Mouse (Mus musculus) heart, postnatal 4 days (tissue): Measurements from ENCODE around the gene Mttp. TPM values are rescaled to one million over a fixed set of nuclear protein-coding genes. Genes with fewer than 3 reads are reported as not detected.
A peak's percentile ranks its signal among the peaks of the same experiment; 100 is the strongest.

Experiments used
- DNase-seq: peaks from one replicate; pipeline ENCODE4 v3.0.0; 2021
- total RNA-seq, 2 experiments: library from RNA; stranded (reverse); gene quantifications; 2 replicates each; pipeline ENCODE4 v1.2.3; 2021

Gene Mttp
- total RNA-seq, 2 experiments from 2014 or later = 8.9 to 9.9 TPM

DNA sequence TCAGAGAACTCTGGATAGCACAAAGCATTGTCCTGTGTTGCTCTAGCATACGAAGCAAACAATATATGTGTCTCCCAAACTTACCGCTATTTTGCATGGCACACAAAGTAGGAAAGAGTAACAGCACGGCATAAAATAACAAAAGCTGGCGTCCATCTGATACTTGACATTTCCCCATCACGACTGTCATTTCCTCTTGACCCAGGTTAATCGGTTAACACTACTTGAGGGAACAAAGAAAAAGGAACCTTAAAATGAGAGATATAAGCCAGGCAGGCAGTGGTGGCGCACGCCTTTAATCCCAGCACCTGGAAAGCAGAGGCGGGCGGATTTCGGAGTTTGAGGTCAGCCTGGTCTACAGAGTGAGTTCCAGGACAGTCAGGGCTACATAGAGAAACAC lies 10.9 kb downstream of the Mttp start:
- no peak for DNase-seq

DNA sequence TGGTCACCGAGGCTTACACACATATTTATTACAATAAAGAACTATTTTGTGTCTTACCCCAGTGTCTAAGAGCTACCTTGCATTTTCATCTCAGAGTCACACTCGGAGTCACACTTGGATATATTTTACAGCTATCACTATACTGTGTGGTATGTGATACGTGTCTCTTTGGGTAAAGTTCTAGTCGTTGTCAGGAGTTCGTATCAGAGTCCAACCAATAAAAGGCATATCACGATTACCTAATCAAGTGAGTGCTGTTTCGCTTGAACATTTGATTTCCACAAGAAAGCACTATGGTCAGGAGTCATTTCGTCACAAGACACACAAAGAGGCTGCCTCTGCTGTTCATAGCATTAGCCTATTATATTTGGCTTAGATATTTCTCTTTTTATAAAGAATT lies 11.3 kb downstream of the Mttp start:
- DNase-seq = no peak

GRCm38 (mm10) chr3:138131168-138131567 lies 13.6 kb downstream of the Mttp start:
- DNase-seq = no peak

DNA sequence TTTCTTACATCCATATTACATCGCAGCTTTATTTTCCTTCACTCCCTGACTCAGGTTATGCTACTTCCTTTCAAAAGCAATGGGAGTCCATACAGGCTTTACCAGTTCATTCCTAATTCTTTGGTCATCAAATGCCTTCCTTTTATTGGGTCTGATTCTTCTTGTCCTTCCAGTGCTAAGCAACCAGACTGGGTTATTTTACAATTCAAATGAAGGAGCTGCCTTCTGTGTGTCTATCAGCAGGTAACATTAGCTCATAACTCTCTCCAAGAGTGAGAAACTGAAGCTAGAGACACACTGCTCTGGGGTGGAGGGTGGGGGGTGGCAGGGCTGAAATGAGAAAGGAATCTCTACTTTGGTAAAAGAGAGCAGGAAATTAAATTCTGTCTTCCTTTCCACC lies 14.1 kb downstream of the Mttp start:
- DNase-seq = no peak

- no peak for DNase-seq
Measured at GRCm38 (mm10) chr3:138129110-138129509, 15.7 kb downstream of the Mttp start.

- DNase-seq = no peak
Measured at GRCm38 (mm10) chr3:138123842-138124241, 20.9 kb downstream of the Mttp start.

DNA sequence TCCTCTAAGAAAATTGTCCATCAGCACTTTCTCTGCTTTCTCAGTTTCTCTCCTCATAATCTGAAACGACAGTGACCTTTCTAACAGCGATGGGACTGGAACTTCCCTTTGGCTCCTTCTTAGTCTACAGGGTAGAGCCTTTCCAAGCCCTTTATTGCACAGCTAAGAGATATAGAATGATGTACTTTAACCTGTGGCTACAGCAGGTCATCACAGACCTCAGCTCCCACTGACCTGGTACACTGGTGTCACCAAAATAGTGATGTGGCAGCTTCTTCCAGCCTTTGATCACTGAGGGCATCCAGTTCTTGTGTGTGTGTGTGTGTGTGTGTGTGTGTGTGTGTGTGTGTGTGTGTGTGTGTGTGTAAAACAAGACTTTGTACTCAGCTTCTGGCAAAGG lies 23.3 kb downstream of the Mttp start:
- DNase-seq = no peak

- peak; percentile 50 for DNase-seq
Measured at GRCm38 (mm10) chr3:138119444-138120105, 25.2 kb downstream of the Mttp start.

DNA sequence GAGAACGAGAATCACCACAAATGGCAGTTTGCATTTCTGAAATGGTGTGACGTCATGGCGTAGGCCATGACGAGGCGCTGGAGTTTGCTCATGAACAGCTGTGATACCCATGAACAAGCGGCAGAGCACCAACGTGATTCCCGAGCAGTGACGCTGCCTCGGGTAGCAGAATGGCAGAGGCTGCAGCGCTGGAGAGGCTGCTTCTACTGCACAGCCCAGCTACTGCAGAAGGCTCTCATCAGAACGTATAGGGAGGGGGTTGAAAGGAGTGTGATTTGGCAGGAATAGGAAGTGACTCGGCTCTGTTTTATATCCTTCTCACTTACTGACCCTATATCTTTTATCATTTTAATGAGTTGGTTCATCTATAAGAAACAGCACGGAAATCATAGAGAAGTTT lies 25.9 kb downstream of the Mttp start:
- DNase-seq = no peak

- DNase-seq = no peak
Measured at GRCm38 (mm10) chr3:138118392-138118791, 26.4 kb downstream of the Mttp start.

DNA sequence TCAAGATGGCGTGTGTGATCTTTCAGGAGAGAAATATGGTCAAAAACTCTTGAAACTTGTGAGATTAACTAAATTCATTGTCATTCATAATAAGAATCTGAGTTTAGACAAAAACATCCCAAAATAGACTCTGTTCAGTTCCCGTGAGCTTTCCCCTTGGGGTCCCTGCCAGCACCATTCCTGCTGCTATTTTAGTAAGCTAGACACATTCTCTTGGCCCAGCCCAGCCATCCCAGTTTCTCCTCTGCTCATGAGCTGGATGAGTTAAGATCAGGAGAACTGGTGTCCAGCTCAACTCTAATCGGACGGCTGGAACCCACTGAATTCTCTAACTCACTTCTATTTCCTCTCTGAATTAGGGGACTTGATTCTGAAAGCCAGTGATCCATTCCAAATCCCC lies 27.9 kb downstream of the Mttp start:
- peak; percentile 81 for DNase-seq

- DNase-seq = no peak
Measured at GRCm38 (mm10) chr3:138114106-138114505, 30.7 kb downstream of the Mttp start.

DNA sequence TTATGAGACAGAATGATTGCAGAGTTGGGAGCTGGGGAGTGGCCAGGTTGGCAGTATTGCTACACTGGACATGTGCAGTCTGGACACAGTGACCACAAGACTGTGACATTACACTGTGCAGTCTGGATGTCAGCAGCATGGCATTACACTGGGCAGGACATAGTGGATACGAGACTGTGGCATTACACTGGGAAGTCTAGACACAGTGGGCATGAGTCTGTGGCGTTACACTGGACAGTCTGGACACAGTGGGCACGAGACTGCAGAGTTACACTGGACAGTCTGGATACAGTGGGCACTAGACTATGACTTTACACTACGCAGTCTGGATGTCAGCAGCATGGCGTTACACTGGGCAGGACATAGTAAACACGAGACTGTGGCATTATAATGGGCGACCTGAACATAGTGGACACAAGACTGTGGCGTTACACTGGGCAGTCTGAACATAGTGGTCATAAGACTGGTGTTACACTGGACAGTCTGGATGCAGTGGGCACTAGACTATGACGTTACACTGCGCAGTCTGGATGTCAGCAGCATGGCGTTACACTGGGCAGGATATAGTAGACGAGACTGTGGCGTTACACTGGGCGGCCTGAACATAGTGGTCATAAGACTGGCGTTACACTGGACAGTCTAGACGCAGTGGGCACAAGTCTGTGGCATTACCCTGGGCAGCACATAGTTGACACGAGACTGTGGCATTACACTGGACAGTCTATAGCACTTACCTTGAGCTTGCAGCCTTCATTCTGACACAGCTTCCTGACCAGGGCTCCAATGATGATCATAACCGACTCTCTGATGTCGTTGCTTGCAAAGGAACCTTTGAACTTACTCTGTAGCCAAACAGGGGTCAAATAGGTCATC lies 33.6 kb downstream of the Mttp start:
- no peak for DNase-seq

DNA sequence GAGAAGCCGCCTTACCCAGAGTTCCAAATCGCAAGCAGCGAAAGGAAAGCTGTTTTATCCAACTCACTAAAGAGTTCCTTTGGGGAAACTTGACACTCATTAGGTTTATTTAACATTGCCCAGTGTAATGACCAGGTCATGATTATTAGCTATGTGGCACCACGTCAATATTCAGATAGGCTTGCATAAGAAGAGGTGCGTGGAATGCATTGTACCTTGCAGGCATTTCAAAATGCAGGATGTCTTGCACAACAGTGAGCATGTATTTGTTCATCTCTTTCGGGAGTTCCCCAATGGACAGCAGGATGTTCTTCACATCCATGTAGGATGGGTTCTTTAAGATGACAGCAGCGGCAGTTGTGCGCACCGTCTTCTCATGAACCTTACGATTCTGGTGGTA lies 37.9 kb downstream of the Mttp start:
- no peak for DNase-seq

GRCm38 (mm10) chr3:138105056-138105455 lies 39.7 kb downstream of the Mttp start:
- no peak for DNase-seq

GRCm38 (mm10) chr3:138103690-138104089 lies 41.1 kb downstream of the Mttp start:
- DNase-seq = no peak

- no peak for DNase-seq
Measured at GRCm38 (mm10) chr3:138101936-138102335, 42.8 kb downstream of the Mttp start.

GRCm38 (mm10) chr3:138097718-138098117 lies 47.0 kb downstream of the Mttp start:
- no peak for DNase-seq

- no peak for DNase-seq
Measured at GRCm38 (mm10) chr3:138096263-138097028, 48.3 kb downstream of the Mttp start.

DNA sequence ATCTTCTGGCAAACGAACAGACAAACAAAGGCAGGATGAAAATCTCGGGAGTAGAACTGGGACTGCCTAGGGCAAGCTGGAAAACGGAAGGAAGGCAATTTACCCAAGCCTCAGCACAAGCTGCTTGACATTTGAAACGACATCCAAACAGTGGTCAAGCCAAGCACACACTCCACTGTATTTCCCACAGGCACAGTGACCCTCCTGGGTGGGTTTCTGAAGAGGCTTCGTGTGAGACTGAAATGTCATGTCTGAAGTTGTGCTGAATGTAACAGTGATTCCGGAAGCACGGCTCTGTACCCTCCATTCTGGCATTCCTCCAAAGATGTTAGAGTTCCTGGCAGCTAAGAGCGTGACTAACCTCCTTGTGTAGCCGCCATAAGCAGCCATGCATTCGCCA lies 49.0 kb downstream of the Mttp start:
- no peak for DNase-seq

DNA sequence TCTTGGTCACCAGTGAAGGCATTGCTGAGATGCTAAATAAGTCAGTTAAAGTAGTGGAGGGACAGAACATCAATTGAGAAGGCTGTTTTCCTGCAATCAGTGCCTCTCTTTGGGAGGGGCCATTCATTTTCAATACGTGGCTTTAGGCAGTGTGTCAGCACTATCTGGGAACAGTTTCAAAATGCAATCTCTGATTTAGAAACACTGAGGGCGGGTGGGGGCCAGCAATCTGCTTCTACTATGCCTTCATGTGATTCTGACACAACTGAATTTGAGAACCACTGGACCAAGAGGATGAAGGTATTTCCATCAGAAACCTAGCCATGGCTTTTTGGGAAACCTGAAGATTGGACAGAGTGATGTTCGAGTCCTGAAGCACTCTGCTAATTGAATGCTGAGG lies 49.5 kb downstream of the Mttp start:
- no peak for DNase-seq

GRCm38 (mm10) chr3:138083896-138084295 lies 60.9 kb downstream of the Mttp start:
- DNase-seq = no peak

- DNase-seq = no peak
Measured at GRCm38 (mm10) chr3:138083073-138083637, 61.6 kb downstream of the Mttp start.
